Comparison of ENCODE assay signal across 8 mouse cellular contexts in genomic region chr2:181714903-181715326, GRCm38 (mm10). TPM values are rescaled to one million over a fixed set of nuclear protein-coding genes. Genes with fewer than 3 reads are reported as not detected.
DNase-seq lines count a peak whose midpoint lies in the region; ATAC-seq and TF ChIP-seq lines count a peak whose summit lies in the region.

Gene Oprl1, plus strand, starts transcription at chr2:181715016.

- WGBS in liver, postnatal 0 days (ENCODE audit: insufficient replicate concordance), result 4% methylated on average over 7 of the region's 7 CpGs
- 3% methylated on average over 7 of the region's 7 CpGs for WGBS in embryonic facial prominence, embryonic 11.5 days
- 1% methylated on average over 7 of the region's 7 CpGs for WGBS in hindbrain, embryonic 15.5 days
- 1% methylated on average over 7 of the region's 7 CpGs for WGBS in liver, embryonic 13.5 days (ENCODE audit: insufficient replicate concordance)
- WGBS in stomach, embryonic 14.5 days, result 2% methylated on average over 7 of the region's 7 CpGs

- H3K4me2 ChIP-seq in liver, postnatal 0 days (ENCODE audit: low read depth, low read length), result no peak within 1 kb of the TSS
- peak within 1 kb of the TSS; percentile 36 for H3K4me2 ChIP-seq in embryonic facial prominence, embryonic 11.5 days (ENCODE audit: low read depth, low read length)
- peak within 1 kb of the TSS; percentile 73 for H3K4me2 ChIP-seq in hindbrain, embryonic 15.5 days
- H3K4me2 ChIP-seq in liver, embryonic 13.5 days, result peak within 1 kb of the TSS; percentile 23
- H3K4me2 ChIP-seq in stomach, embryonic 14.5 days (replicated peaks; ENCODE audit: low read depth, low read length), result peak within 1 kb of the TSS; percentile 30; the same call in 1 of the 2 replicates

- TF ChIP-seq CTCF in liver, postnatal 0 days (IDR thresholded peaks at IDR 0.05; ENCODE audit: low read depth), result no peak

- H3K4me1 ChIP-seq in liver, postnatal 0 days (ENCODE audit: insufficient read depth), result no peaks in the 10 kb centered on the region
- H3K4me1 ChIP-seq in embryonic facial prominence, embryonic 11.5 days (ENCODE audit: control insufficient read depth, insufficient read depth, low read length), result no peaks in the 10 kb centered on the region
- peaks cover 51% of the 10 kb centered on the region for H3K4me1 ChIP-seq in hindbrain, embryonic 15.5 days (replicated peaks)
- peaks cover 7% of the 10 kb centered on the region for H3K4me1 ChIP-seq in liver, embryonic 13.5 days (replicated peaks)
- H3K4me1 ChIP-seq in stomach, embryonic 14.5 days (ENCODE audit: control insufficient read depth, insufficient read depth, low read length), result no peaks in the 10 kb centered on the region

- H3K36me3 ChIP-seq in liver, postnatal 0 days (replicated peaks; ENCODE audit: insufficient read depth, low read length), result no peaks in the 10 kb centered on the region
- H3K36me3 ChIP-seq in embryonic facial prominence, embryonic 11.5 days (replicated peaks; ENCODE audit: control insufficient read depth, insufficient read depth, low read depth, low read length), result no peaks in the 10 kb centered on the region
- H3K36me3 ChIP-seq in hindbrain, embryonic 15.5 days, result peaks cover 13% of the 10 kb centered on the region
- no peaks in the 10 kb centered on the region for H3K36me3 ChIP-seq in liver, embryonic 13.5 days
- no peaks in the 10 kb centered on the region for H3K36me3 ChIP-seq in stomach, embryonic 14.5 days (ENCODE audit: control insufficient read depth, insufficient read depth, low read length)

- no peak within 1 kb of the TSS for H3K27ac ChIP-seq in liver, postnatal 0 days (ENCODE audit: low read depth)
- no peak within 1 kb of the TSS; the same call in 1 of the 2 replicates for H3K27ac ChIP-seq in embryonic facial prominence, embryonic 11.5 days (replicated peaks; ENCODE audit: low read depth, low read length)
- peak within 1 kb of the TSS; percentile 93 for H3K27ac ChIP-seq in hindbrain, embryonic 15.5 days (replicated peaks)
- H3K27ac ChIP-seq in liver, embryonic 13.5 days, result no peak within 1 kb of the TSS
- H3K27ac ChIP-seq in stomach, embryonic 14.5 days (ENCODE audit: low read length), result no peak within 1 kb of the TSS

- H3K27me3 ChIP-seq in liver, postnatal 0 days (ENCODE audit: insufficient read depth, low read length), result no peaks in the 10 kb centered on the region
- H3K27me3 ChIP-seq in embryonic facial prominence, embryonic 11.5 days (ENCODE audit: control insufficient read depth, insufficient read depth, low read length), result no peaks in the 10 kb centered on the region
- H3K27me3 ChIP-seq in hindbrain, embryonic 15.5 days, result no peaks in the 10 kb centered on the region
- H3K27me3 ChIP-seq in liver, embryonic 13.5 days, result no peaks in the 10 kb centered on the region
- H3K27me3 ChIP-seq in stomach, embryonic 14.5 days (ENCODE audit: control insufficient read depth, insufficient read depth, low read length), result no peaks in the 10 kb centered on the region

- no peak within 1 kb of the TSS for H3K9ac ChIP-seq in liver, postnatal 0 days (replicated peaks)
- H3K9ac ChIP-seq in embryonic facial prominence, embryonic 11.5 days (replicated peaks; ENCODE audit: low read length), result peak within 1 kb of the TSS; percentile 33
- H3K9ac ChIP-seq in hindbrain, embryonic 15.5 days, result peak within 1 kb of the TSS; percentile 75
- no peak within 1 kb of the TSS for H3K9ac ChIP-seq in liver, embryonic 13.5 days
- no peak within 1 kb of the TSS for H3K9ac ChIP-seq in stomach, embryonic 14.5 days (replicated peaks; ENCODE audit: low read depth, low read length)

- peak; percentile 43 for DNase-seq in liver
- no peak for DNase-seq in liver, postnatal 0 days
- DNase-seq in embryonic facial prominence, embryonic 11.5 days (ENCODE audit: low spot score), result peak; percentile 54
- DNase-seq in liver, embryonic 13.5 days, result no peak
- no peak for DNase-seq in spleen, postnatal 36 days (ENCODE audit: low spot score in 2 of 2)
- no peak for DNase-seq in gastrocnemius, postnatal 4 days (ENCODE audit: low spot score in 2 of 2)

- TF ChIP-seq EP300 in liver, postnatal 0 days (IDR thresholded peaks at IDR 0.05; ENCODE audit: low read depth), result no peak

- no peaks in the 10 kb centered on the region for H3K9me3 ChIP-seq in liver, postnatal 0 days (ENCODE audit: low read length)
- no peaks in the 10 kb centered on the region for H3K9me3 ChIP-seq in embryonic facial prominence, embryonic 11.5 days (replicated peaks; ENCODE audit: control insufficient read depth, low read length)
- H3K9me3 ChIP-seq in hindbrain, embryonic 15.5 days, result no peaks in the 10 kb centered on the region
- no peaks in the 10 kb centered on the region for H3K9me3 ChIP-seq in liver, embryonic 13.5 days (replicated peaks)
- no peaks in the 10 kb centered on the region for H3K9me3 ChIP-seq in stomach, embryonic 14.5 days (ENCODE audit: control insufficient read depth, low read depth, low read length)

- no peak within 1 kb of the TSS for H3K4me3 ChIP-seq in liver, postnatal 0 days (ENCODE audit: low read depth, low read length)
- H3K4me3 ChIP-seq in embryonic facial prominence, embryonic 11.5 days (ENCODE audit: low read depth, low read length), result peak within 1 kb of the TSS; percentile 17; the same call in 1 of the 2 replicates
- peak within 1 kb of the TSS; percentile 62 for H3K4me3 ChIP-seq in hindbrain, embryonic 15.5 days
- no peak within 1 kb of the TSS for H3K4me3 ChIP-seq in liver, embryonic 13.5 days (replicated peaks)
- peak within 1 kb of the TSS; percentile 12 for H3K4me3 ChIP-seq in stomach, embryonic 14.5 days (ENCODE audit: low read depth, low read length)

- ATAC-seq in liver, postnatal 0 days, result no peak
- ATAC-seq in embryonic facial prominence, embryonic 11.5 days (replicated peaks; ENCODE audit: insufficient number of reproducible peaks, low FRiP score, low TSS enrichment, low read depth), result peak; percentile 64
- ATAC-seq in hindbrain, embryonic 15.5 days (ENCODE audit: low FRiP score, low read depth), result peak; percentile 83
- no peak for ATAC-seq in liver, embryonic 13.5 days (ENCODE audit: low read depth)
- ATAC-seq in stomach, embryonic 14.5 days (ENCODE audit: insufficient number of reproducible peaks, insufficient read depth, low FRiP score, low read depth), result peak; percentile 31; the same call in 1 of the 2 replicates

RNA-seq across cellular contexts. Expression of gene Oprl1, which starts in this region (rescaled TPM):
- 0.07 and 0.17 TPM in 2 replicates for polyA plus RNA-seq in liver, postnatal 0 days (2015; fragmentation: Nextera tagmentation; extraction: Ambion mirVana)
- 4.6 and 6.1 TPM in 2 replicates for polyA plus RNA-seq in embryonic facial prominence, embryonic 11.5 days (2014; fragmentation: Nextera tagmentation; extraction: Ambion mirVana)
- 83.9 and 86.4 TPM in 2 replicates for polyA plus RNA-seq in hindbrain, embryonic 15.5 days (2015; fragmentation: Nextera tagmentation; extraction: Ambion mirVana)
- polyA plus RNA-seq in liver, embryonic 13.5 days (2015; fragmentation: Nextera tagmentation; extraction: Ambion mirVana), result 0.24 and 0.45 TPM in 2 replicates
- 3.0 and 3.2 TPM in 2 replicates for polyA plus RNA-seq in stomach, embryonic 14.5 days (2014; fragmentation: Nextera tagmentation; extraction: Ambion mirVana)
- not detected for total RNA-seq in gastrocnemius, postnatal 4 days (2021)

Comparison
In these comparisons a context has a peak if more than half of its experiments do, and no peak if none do; other contexts are left out.
1. RNA of gene Oprl1 (polyA plus RNA-seq): 83.9 to 86.4 TPM in hindbrain, embryonic 15.5 days; 4.6 to 6.1 TPM in embryonic facial prominence, embryonic 11.5 days, 3.0 to 3.2 TPM in stomach, embryonic 14.5 days, 0.24 to 0.45 TPM in liver, embryonic 13.5 days and 0.07 to 0.17 TPM in liver, postnatal 0 days; every median in the first group is over 10 times any median in the second.
2. DNase-seq: peak in liver (single experiment) and embryonic facial prominence, embryonic 11.5 days (single experiment); none in liver, postnatal 0 days (single experiment), liver, embryonic 13.5 days (single experiment), spleen, postnatal 36 days (0 of 2) and gastrocnemius, postnatal 4 days (0 of 2).
3. ATAC-seq: peak in embryonic facial prominence, embryonic 11.5 days (single experiment), hindbrain, embryonic 15.5 days (single experiment) and stomach, embryonic 14.5 days (single experiment); none in liver, postnatal 0 days (single experiment) and liver, embryonic 13.5 days (single experiment).
4. H3K4me3 ChIP-seq: peak in embryonic facial prominence, embryonic 11.5 days (single experiment), hindbrain, embryonic 15.5 days (single experiment) and stomach, embryonic 14.5 days (single experiment); none in liver, postnatal 0 days (single experiment) and liver, embryonic 13.5 days (single experiment).
5. H3K9ac ChIP-seq: peak in embryonic facial prominence, embryonic 11.5 days (single experiment) and hindbrain, embryonic 15.5 days (single experiment); none in liver, postnatal 0 days (single experiment), liver, embryonic 13.5 days (single experiment) and stomach, embryonic 14.5 days (single experiment).